Mouse (Mus musculus): ENCODE measurements around the gene Pmp22. TPM values are rescaled to one million over a fixed set of nuclear protein-coding genes. Genes with fewer than 3 reads are reported as not detected.

The Pmp22 gene
- polyA plus RNA-seq, 1 experiment from 2014 or later: 80.1 TPM

Other genes with a start within 250 kb of the Pmp22 start
- 49.1 and 53.7 TPM in 2 replicates for gene Tvp23b, start 249.5 kb upstream of the Pmp22 start, polyA plus RNA-seq (2014; fragmentation: Nextera tagmentation; extraction: Ambion mirVana)
- gene Cdrt4, start 177.8 kb upstream of the Pmp22 start, polyA plus RNA-seq (2014; fragmentation: Nextera tagmentation; extraction: Ambion mirVana): 0.26 TPM in 1 of 2 replicates, not detected in the other
- not detected in 2 replicates for gene Tekt3, start 67.3 kb upstream of the Pmp22 start, polyA plus RNA-seq (2014; fragmentation: Nextera tagmentation; extraction: Ambion mirVana)